Mouse (Mus musculus) naive thymus-derived CD4-positive, alpha-beta T cell, adult 2 months (primary cell): Measurements from ENCODE around the gene Plscr2.
"Not testable (repeated sequence)": the region's sequence is repeated elsewhere in the genome, so short reads cannot be mapped to it uniquely, and the experiment has no call there.

Experiments used
- DNase-seq: peaks from one replicate; pipeline ENCODE4 v3.0.0-alpha.2; 2011; ENCODE audit warnings: low read depth

The Plscr2 gene

DNA sequence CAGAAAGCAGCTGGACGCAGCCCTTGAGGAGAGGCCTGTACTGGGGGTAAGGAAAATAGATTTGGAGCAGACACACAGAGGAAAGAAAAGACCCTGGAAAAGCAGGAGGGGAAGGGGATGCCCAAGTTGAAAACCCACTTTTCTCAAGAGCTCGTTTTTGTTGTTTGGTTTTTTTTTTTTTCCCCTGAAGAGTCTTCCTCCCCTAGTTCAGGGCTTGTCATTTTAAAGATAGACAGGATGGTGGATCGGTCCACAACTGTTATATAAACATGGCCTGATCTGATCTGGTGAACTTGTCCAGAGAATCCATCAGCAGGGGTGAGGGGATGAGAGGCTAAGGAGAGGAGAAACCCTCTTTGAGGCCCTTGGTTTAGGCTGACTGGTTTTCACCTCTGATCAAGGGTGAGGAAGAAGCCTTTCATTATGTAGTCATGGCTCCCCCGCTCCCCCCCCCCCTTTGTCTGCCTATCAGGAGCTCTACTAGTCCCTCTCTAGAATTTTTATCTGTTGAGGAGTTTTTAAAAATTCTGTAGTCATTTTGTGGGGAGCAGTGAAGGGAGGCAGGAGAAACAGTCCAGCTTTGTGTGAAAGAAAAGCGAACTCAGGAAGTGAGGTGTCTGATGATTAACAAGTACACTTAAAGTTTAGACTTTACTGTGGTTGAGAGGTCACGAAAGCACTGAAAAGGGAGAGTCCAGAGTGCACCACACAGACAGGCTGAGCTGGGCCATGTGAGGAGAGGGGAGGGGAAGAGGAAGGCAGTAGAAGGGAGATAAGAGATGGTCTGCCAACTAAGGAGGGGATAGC lies 1.2 kb upstream of the Plscr2 start:
- peak; percentile 16 for DNase-seq

DNA sequence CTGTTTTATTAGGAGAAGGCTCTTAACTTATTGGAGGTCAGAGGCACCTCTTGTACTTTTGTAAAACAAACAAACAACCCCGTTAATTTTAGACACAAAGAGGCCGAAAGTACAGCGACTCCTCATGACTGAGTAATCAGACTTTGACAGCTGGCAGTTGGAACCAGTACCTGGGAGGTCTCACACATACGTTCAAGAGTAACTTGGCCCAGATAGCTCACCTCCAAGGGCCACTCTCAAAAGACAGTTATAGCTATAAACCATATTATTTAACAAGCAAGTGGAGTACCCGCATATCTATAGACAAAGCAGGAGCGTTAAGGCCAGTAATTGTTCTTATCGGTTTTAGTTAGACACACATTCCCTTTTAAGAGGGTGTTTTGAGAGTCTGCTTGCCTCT lies 958 bp downstream of the Plscr2 start:
- no peak for DNase-seq

DNA sequence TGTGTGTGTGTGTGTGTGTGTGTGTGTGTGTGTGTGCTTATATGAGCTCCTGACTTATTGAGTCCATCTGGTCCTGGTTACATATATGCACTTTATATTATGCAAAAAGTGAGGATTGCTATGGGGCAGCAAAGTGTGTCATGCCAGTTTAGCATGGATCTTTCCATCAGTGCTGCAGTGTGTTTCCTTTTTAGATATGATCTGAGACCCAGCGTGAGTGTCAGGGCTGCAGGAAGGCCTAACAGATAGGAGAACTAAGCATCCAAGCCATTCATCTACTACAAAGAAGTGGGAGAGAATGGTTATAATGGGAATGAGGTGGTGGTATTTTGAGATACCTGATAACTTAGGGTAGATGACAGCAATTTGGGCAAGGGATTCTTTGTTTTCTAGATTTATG lies 4.6 kb downstream of the Plscr2 start:
- DNase-seq: no peak

DNA sequence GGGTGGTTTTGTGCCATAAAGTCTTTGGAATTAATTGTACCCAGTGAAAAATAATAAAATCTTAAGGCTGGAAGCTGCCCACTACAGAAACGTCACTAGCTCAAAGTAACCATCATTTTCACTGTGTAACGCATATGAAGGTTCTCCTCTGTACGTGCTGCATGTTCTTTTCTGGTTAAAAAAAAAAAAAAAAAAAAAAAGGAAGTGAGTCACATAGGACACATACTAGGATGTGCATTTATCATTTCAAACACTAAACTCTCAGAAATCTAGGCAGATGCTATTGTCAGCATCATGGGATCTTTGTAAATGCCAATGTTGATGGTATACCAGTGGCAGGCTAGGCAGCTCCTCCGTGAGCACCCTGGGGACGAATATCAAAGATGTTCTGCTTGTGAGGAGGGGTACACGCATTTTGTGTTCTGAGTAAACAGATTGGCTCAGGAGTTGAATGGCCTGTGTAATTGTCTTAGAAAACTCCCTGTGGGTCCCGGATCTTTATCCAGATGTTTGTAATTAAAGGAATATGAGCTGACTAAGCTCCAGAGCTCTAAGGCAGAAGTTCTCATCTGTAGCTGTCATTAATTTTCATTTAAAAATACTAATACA lies 7.3 kb downstream of the Plscr2 start:
- DNase-seq: no peak

DNA sequence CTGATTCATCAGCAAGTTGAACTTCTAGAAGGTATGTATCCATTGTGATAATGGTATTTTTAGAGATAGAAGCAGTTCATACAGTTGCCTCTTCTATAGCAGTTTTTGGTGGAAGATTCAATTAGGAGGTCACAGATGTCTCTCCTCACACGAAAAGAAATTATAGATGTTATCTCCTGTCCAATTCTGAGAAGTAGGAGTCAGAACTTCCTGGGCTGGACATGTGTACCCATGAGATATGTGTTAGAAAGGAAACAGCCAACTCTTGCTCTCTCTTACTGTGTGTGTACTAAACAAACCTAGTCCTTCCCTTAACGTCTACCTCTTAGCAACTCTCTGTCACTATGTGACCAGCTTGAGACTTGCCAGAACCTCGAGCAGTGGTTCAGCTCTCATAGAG lies 14.3 kb downstream of the Plscr2 start:
- no peak for DNase-seq

DNA sequence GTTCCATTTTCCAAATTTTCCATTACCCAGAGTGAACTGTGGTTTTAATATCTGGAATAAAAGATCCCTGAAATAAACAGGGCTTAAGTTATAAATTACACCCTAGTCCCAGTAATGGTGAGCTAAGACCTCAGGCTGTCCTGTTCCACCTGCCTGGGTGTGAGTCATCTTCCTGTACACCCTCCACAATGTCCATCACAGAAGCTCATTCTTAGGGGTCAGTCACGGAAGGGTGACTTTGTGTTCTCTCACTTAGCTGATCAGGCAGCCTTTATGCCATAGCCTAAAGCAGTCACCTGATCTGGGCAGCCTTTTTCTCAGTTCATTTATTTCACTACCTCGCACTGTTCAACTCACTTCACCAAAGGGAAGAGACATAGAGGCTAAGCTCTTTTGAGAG lies 16.8 kb downstream of the Plscr2 start:
- DNase-seq: no peak

DNA sequence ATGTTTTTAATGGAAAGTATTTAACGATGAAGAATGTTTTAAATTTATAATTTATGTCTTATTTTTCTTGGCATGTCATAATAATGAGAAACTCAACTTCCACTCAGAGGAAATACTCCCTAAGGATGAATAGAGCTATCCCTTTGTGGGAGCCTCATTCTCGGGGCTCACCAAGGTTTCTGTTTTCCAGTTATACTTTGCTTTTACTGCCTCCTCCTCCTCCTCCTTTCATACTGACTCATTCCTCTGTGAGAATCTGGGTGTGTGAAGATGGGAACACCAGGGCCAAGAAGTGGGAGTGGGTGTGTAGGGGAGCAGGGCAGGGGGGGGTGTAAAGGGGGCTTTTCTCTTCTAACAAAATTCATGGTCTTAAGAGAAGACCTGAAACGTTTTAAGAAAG lies 17.5 kb downstream of the Plscr2 start:
- no peak for DNase-seq

DNA sequence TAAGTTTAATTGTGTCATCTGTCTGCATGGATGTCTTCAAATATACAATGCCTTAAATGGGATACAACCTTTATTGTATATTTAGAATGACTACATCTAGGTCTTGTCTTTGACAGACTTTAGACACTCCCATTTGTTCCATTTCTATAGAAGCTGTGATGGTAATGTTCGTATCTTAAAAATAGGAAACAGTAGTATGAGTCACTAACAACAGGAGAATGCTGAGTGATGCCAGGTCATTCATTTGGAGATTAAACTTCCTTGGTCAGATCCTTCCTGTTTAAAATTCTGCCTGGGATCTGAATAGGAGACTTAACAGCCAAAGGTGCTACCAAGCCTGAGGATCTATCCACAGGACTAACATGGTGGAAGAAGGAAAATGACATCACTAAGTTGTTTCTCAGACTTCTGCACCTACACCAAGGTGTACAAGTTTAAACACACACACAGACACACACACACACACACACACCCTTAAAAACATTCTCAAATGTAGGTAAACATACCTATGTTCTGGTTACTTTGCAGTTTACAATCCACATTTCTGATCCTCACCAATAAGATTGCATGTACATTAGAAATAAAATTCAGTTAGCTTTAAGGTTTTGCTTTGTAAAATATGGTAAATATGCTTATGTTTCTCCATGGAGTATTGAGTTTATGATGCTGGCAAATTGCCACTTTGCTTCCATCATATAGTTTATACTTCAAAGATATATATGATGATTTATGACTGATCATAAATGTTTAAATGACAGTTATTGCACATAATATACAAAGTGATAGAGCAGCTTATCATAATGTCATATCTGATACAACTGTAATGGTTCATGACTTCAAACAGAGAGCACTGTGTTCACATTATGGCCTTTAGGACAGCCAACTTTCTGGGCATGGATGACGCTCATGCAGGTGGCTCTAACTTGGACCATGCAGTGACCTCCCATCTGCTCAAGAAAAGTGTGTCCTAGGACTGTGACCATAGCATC lies 18.5 kb downstream of the Plscr2 start:
- no peak for DNase-seq

DNA sequence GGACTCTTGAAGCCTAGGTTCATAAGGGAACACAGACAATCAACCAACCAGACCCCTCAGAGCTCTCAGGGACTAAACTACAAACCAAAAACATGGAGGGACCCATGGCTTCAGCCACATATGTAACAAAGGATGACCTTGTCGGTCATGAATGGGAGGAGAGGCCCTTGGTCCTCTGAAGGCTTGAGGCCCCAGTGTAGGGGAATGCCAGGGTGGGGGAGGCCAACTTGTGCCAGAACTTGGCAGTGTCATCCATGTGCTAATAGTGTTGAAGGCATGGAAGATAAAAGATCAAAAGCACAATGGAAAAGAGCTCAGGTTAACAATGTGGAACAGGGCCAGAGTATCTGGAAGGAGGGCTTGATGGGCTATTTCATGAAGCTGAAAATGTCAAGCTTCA lies 22.9 kb downstream of the Plscr2 start:
- no peak for DNase-seq

DNA sequence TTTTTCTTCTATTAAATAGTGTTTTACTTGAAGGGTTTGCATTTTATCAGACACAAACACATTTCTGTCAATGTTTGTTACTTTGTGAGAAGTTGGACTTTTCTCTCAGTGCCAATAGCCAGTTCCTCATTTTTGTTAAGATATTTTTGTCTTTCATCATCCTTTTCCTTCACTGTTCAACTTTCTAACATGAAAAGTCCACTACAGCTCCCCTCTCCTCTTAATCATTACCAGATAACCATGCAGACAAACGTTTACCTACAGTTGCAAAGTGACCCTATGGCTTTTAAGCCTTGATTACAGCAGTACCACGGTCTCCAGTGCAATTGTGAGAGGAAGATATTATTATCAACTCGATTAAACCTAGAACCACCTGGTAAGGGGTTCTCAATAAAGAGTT lies 25.8 kb downstream of the Plscr2 start:
- no peak for DNase-seq

DNA sequence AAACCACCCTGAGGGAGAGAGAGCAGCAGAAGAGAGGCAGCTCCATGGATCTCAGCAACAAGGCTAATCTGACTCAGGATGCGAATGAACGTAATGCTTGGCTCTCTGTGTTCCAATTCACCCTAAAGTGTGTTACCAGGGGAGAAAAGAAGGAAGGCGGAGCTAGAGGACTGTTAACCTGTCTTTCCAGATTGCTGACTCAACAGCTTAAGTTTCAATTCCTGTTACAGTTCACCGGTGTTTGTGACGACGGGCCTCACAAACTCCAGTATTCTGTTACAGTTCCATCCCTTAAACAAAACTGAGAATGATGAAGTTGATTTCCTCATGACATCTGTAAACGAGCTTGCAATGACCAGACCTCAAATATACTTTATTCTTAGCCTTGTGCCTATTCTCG lies 29.7 kb downstream of the Plscr2 start:
- DNase-seq: no peak

DNA sequence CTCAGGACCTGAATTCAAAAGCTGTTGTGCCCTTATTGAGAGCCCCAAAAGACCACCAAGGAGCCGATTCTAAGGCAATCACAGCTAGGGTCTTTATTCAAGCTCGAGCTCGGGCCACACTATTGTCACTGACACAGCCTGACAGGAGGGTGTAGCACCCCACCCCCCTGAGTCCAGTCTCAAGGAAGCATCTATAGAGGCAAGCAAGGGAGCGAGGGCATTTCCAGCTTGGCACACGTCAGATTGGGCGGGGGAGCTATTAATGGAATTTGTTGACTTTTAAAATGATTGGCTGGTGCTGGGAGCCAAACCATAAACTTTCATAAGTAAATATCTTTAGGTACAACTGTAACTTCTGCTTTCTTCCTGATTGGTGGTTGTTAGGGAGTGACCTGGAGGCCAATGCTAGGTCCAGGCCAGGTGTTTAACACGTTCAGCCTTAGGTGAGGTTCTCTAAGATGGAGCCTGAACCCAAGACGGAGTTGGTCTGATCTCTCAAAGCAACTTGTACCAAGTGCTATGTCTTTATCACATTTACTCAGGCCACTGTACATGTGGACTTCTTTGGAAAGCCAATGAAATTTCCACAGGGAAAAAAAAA lies 30.3 kb downstream of the Plscr2 start:
- no peak for DNase-seq

DNA sequence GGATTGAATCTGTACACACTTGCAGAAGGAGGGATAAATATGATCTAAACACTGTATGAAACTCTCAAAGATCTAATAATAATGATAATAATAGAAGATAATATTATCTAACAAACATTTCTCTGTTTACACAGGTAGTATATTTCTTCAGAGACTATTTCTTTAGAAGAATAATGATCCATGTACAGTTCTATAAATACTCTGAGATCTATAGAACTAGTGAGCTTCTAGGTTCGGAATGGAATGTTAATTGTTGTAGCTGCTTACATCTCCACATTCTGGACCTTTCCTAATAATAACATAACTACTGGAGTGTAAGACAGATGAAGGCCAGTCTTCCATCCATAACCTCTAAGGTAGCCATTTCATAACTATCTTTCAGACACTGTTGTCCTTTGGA lies 33.7 kb downstream of the Plscr2 start, which contains the start of gene 1700057G04Rik:
TSS of gene 1700057G04Rik (plus strand) at position 301 of the 400 bp plus-strand sequence.
- DNase-seq: no peak

DNA sequence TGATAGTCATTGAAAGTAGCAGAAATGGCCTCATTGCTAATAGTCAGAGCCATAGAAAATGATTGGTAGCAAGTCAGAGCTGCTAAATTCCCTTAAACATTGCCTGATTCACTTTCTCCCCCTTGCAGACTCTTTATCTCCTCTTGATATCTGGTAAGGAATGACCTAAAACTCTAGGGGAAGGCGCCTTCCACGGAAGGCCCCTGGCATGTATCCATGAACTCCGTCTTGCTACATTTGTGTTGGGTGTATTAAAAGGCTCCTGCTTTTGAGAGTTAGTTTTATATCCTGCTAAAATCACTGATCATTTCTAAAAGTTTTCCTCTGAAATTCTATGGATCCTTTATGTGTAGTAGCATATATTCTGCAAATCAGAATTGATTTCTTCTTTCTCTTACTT lies 41.4 kb downstream of the Plscr2 start:
- no peak for DNase-seq

DNA sequence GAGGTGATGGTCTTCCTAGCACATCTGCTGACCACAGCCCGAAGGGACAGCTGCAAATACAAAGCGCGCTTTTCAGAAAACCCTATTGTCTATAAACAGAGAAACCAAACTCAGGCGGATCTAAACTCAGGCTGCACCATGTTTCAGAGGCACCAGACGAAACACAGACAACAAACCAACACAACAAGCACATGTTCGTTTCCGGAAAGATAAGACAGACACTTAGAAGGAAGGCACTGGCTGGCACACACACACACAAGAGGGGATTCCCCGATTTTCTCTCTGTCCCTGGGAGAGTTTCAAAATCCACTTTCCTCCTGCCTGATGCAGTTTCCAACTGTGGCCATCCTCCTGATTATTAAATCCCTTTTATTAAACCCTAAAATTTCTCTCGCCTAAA lies 50.5 kb downstream of the Plscr2 start:
- not testable (repeated sequence) for DNase-seq

DNA sequence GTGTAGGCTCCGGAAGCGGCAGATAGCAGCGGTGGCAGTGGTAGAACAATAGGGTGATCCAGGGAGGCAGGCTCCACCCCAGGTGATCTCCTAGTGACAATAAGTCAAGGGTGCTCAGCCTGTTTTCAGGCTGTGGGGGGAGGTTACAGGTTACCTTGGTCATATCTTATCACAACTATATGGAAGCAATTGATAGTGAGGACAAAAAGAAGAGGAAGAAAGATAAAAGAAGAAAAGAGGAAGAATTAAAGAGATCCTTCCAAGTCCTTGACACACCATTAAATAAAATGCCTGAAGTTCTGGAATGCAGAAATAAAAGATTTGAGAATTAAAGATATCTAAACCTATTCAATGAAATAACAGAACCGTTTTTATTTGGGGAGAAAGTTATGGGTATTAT lies 51.4 kb downstream of the Plscr2 start:
- no peak for DNase-seq

DNA sequence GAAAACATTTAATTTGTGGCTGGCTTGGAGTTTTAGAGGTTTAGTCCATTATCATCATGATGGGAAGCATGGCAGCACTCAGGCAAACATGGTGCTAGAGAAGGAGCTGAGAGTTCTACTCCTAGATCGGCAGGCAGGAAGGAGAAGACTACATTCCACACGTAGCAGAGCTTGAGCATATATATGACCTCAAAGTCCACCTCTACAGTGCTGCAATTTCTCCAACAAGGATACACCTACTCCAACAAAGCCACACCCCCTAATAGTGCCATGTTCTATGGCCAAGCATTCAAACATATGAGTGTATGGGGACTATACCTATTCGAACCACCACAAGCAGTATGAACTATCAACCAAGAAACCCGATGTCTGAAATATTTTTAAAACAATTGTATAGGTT lies 56.0 kb downstream of the Plscr2 start:
- DNase-seq: no peak

DNA sequence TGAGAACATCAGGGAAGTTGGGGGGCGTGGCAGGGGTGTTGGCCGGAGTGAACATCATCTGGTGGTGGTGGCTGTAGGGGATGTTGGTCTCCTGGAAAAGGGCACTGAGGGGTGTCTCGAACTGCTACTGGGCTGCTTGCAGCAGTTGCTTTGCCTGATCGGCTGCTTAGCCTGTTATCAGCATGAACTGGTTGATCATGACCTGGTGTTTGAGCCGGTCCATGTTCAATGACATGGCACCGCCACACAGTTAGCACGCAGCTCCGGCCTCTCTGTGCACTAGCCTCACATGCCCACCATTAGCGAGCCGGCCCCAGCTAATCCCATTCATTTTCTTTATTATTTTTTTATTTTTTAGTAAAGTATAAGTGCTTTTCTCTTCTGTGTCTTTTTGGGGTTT lies 59.4 kb downstream of the Plscr2 start:
- DNase-seq: no peak

DNA sequence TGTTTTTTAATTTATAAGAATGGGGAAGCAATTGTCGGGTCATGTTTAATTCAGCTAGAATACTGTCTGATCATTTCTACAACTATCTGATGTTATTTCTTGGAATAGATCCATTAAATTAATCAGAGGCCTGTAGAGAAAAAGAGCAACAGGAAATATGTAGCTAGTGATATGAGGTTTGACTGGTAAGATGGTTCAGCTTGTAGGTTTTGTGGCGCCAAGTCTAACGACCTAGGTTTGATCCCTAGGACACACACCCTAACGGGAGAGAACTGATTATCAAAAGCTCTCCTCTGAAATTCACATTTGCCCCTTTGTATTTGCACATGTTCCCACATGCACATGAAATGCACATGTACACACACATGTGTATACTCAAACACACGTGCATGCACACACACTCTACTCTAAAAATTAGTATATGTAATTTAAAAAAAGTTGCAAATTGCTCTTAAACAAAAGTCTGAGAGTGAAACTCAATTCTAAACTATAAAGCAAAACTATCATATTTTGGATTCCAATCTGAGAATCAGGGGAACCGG lies 59.9 kb downstream of the Plscr2 start:
- DNase-seq: no peak

DNA sequence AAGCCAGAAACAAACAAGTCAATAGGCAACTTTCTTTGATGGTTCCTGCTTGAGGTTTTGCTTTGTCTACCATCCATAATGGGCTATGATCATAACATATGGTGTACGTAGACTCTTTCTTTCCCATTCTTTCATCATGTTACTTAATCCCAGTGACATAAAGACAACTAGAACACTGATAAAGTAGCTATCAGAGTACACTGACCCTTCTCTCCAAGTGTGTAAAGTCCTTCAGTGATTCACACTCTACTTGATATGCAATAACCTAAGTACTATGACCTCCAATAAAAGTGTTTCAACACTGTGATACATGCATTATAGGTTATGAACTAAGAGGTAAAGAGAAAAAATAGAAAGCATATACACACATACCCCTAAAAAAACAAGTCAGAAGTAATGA lies 61.7 kb downstream of the Plscr2 start:
- no peak for DNase-seq

DNA sequence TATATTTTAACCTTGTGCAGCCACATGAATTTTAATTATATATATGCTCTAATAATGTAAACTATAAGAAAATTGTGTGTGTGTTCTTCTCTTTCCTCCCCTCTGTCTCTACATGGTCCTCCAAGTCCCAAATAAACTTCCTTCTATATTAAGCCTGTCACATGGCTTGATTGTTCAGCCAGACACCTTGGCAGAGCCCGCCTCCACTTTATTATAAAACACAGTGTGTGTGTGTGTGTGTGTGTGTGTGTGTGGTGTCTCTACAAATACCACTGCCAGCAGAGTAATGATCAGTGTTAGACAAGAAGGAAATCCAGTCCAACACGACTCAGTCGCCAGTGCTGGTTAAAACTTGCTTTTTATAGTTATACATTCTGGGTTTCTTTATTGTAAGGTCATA lies 62.3 kb downstream of the Plscr2 start:
- no peak for DNase-seq

DNA sequence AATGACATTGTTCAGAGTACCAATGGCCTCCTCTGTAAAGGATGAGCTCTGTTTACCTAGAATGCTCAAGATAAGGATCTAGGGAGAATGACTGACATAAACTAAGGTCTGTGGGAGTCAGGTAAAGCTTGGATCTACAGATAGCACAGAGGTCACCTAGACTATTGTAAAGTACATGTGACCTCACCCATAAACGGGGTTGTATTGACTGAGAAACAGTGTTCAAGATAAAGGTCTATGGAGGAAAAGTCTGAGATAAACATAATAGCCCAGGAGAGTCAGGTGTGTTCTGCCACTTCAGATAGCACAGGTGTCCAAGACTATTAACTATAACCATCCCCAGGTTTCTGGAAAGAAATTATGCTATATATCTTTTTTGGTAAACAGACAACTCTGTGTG lies 63.6 kb downstream of the Plscr2 start:
- DNase-seq: no peak
